Mouse (Mus musculus): ENCODE measurements around the gene Spdye4a. TPM values are rescaled to one million over a fixed set of nuclear protein-coding genes. Genes with fewer than 3 reads are reported as not detected.

Gene Spdye4a
- total RNA-seq, 2 experiments from 2014 or later: not detected

Other genes starting within 250 kb of the Spdye4a start
- gene Rnf216, start 113.9 kb downstream of the Spdye4a start, total RNA-seq (2021): 10 to 100 TPM; 37.4 to 45.4 TPM
- gene Olfr718-ps1, start 79.3 kb downstream of the Spdye4a start, total RNA-seq (2021): under 1 TPM in 1 of 2 experiments, not detected in 1; 0.18 TPM
- gene Rbak, start 46.1 kb downstream of the Spdye4a start, total RNA-seq (2021): 10 to 100 TPM; 13.3 to 13.8 TPM
- not detected for gene Spdye4b, start 45.9 kb downstream of the Spdye4a start, total RNA-seq (2021)
- gene Zfp12, start 8.3 kb upstream of the Spdye4a start, total RNA-seq (2021): 10 to 100 TPM; 28.0 to 34.5 TPM
- 10 to 100 TPM; 21.3 to 26.9 TPM for gene Zfp316, start 43.1 kb upstream of the Spdye4a start, total RNA-seq (2021)
- 1 to 10 TPM; 6.4 to 7.3 TPM for gene Zfp853, start 66.7 kb upstream of the Spdye4a start, total RNA-seq (2021)
- gene E130309D02Rik, start 88.5 kb upstream of the Spdye4a start, total RNA-seq (2021): 10 to 100 TPM; 24.8 to 27.9 TPM
- gene Zdhhc4, start 102.4 kb upstream of the Spdye4a start, total RNA-seq (2021): 10 to 100 TPM; 38.6 to 46.2 TPM
- gene Grid2ip, start 130.4 kb upstream of the Spdye4a start, total RNA-seq (2021): 1 to 10 TPM; 1.5 to 2.7 TPM
- gene Kdelr2, start 176.9 kb upstream of the Spdye4a start, total RNA-seq (2021): 10 to 100 TPM; 32.5 to 37.7 TPM
- 10 to 100 TPM; 32.6 to 33.7 TPM for gene Daglb, start 237.7 kb upstream of the Spdye4a start, total RNA-seq (2021)

All from left cerebral cortex, postnatal 36 days (tissue).